Mouse (Mus musculus) spleen, postnatal 4 days (tissue): ENCODE data around the gene Loxl4.

Source experiments
- DNase-seq, 2 experiments: peaks; one replicate each; pipeline ENCODE4 v3.0.0; 2022; ENCODE audit warnings: low spot score in 2 of 2

Gene Loxl4

DNA sequence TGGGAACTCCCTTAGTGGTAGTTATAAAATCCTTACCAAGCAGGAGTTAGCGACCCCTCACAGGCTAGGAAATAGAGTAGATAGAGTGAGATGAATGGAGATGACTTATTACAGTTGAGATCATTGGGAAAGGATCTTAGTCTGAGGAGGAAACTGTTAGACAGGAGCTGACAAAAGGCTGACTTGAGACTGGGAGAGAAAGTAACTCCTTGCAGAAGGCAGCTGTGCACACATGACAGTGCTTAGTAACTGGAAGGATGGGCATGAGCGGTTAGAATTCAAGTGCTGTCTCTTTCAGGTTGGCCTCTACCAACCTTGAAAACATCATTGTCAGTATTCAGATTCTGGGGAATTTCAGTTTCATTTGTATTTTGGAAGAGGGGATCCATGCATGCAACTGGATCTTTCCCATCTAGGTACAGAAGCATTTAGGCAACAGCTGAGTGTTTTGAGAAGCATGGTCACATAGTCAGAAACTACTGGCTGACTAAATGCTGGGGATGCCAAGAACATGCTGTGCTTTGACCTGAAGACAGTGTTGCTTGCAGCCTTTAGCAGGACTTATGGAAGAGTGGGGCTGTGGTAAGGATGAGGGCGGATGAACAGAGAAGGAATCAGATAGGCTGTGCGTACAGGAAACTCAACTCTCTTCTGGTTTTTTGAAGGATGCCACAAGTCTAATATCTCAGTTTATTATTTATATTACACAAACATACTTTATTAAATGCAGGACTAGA, 46.2 kb downstream of the Loxl4 start:
- no peak for DNase-seq

DNA sequence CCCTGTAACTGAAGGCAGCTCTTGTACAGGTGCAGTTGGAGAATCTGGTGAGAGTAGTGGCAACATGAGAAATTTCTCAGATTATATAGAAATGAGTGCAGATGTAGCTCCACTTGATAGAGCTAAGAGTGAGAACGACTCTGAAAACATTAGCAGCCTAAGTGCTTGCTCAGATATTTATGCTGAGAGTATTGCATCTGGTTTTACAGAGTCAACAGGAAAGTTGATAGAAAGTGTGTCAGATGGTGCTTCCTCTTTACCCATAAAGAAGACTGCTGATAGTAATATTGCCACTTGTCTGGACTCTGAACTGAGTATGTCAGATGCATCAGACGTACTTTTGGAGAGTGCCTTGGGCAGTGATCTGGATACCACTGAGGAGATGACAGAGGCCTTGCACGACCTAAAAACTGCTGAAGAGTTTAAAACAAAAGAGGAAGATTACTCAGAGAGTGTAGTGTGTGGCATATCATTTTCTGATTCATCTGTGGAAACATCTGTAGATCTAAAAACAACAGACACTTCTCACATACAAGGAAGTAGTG, 48.8 kb downstream of the Loxl4 start:
- no peak for DNase-seq

DNA sequence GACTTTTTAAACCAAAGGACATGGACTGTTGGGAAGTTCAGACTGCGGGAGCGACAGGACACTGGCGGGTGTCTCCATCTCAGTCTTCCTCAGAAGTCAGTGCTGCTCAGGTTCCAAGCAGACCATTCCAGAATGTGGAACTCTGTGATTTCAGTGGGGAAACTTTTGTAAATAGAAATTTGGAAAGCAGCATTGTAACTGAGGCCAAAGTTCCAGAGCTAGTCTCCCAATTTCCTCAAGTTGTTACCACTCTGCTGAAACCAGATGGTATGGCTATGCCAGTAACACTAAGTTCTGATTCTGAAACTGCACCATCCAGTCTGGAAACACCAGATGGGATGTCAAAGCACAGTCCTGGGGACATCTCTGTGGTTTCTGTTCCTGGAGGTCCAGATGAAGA, 49.6 kb downstream of the Loxl4 start:
- DNase-seq: no peak

DNA sequence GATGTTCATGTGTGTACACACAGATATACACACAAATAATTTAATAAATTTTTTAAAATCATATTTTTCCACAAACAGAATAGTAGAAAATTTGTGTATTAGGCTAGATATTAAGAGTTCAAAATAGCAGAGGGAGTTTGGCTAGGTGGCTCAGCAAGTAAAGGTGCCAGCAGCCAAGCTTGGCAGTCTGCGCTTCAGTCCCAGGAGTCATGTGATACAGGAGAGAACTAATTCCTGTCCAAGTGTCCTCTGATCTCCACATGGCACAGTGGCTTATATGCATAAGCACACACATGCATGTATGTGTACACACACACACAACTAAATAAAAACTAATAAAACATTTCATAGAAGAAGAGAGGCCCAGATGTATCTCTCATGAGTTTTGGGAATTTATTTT, 50.6 kb downstream of the Loxl4 start:
- DNase-seq: no peak

DNA sequence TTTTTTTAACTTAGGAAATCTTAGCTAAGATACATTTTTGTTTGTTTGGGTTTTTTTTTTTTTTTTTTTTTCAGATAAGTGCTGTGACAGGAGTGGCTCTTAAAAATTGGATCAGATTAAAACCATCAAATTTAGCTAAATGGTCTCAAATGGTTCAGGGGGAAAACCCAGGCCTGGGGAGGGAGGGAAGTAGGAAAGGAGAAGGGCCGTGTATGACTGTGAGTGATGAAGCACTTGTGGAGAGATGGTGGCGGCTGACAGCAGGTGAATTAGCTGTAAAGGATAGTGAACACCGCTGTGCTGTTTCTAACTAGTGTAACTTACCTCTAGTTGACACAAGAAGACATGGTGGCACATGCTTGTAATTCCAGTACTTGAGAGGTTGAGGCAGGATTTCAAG, 53.9 kb downstream of the Loxl4 start:
- DNase-seq: no peak
